Mouse (Mus musculus): ENCODE data around the gene Bsdc1.
"Not testable (repeated sequence)": the region's sequence is repeated elsewhere in the genome, so short reads cannot be mapped to it uniquely, and the experiment has no call there.

Gene Bsdc1

GRCm38 (mm10) chr4:129461183-129461960 lies at the start of gene Bsdc1:
Gene Bsdc1, plus strand, starts transcription at chr4:129461581.
- DNase-seq (ENCODE audit: low spot score), result peak; percentile 99

GRCm38 (mm10) chr4:129415892-129416291 lies 45.5 kb upstream of the Bsdc1 start:
- no peak for DNase-seq (ENCODE audit: low spot score)

- peak; percentile 58 for DNase-seq (ENCODE audit: low spot score)
Measured at GRCm38 (mm10) chr4:129416478-129416877, 44.9 kb upstream of the Bsdc1 start.

GRCm38 (mm10) chr4:129418321-129418720 lies 43.1 kb upstream of the Bsdc1 start:
- no peak for DNase-seq (ENCODE audit: low spot score)

GRCm38 (mm10) chr4:129440340-129441063 lies 20.9 kb upstream of the Bsdc1 start, which contains the start of gene Zbtb8b:
Gene Zbtb8b, minus strand, starts transcription at chr4:129440853.
- peak; percentile 79 for DNase-seq (ENCODE audit: low spot score)

DNA sequence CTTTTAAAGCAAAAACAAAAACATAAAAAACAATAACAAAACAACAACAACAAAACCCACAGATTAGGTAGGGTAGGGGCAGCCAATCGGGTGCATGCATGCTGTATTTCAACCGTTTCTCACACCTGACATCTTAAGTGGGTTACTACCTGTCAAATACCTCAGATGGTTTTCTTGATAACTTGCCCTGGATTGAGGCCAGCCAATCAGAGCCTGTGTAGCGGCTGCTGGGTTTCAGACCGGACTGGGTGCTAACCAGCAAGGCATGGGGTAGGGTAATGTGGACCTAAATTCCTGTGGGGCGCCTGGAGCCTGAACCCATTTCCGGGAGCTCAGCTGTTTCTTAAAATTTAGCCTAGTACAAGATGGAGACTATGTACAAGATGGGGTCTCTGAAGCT lies 20.2 kb upstream of the Bsdc1 start:
- no peak for DNase-seq (ENCODE audit: low spot score)

DNA sequence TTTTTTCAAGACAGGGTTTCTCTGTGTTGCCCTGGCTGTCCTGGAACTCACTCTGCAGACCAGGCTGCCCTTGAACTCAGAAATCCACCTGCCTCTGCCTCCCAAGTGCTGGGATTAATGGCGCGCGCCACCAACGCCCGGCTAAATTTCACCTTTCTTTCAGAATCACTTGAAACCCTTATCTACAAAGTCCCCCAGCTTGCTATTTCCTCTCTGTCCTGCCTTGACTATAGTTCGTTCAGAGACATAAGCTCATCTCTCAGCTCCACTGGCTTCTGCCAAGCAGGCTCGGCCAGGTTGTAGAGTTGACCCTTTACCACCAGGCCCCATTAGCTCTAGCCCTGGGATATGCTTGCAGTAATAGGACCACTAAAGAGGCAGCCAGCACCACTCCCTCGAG lies 14.0 kb upstream of the Bsdc1 start:
- DNase-seq (ENCODE audit: low spot score), result no peak

DNA sequence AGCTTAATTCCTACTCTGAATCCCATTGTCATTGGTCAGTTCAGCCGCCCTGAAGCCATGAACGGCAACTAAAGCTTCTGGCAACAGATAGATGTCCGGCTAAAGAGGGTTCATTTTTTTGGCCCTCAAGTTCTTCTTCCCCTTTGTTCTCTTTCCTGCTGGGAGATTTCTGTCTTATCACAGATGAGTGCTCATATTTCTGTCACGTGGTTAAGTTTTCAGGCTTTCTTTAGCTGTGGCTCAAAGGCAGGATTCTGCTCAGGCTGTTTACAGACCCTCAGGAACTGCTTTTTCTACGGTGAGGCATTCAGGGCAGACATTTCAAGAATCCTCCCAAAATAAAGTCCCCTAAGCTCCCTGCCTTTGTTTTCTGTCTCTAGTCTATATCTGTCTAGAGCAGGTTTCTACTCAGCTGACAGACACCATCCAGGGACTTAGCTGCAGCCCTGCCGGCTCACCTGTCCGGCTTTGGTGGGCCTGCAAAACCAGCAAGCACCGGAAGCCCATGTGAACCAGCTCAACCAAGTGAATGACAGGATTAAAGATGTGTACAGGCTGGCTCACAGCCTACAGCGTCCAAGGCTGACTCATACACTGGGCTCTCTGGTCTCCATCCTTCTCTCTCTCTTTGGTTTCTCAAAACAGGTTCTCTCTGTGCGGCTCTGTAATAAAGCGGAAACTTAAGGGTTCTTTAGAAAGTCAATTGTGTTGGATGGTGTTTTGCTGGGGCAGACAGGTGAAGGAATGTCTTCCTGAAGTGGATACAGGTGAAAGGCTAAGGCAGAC lies 13.4 kb upstream of the Bsdc1 start:
- peak; percentile 43 for DNase-seq (ENCODE audit: low spot score)

GRCm38 (mm10) chr4:129448713-129449112 lies 12.7 kb upstream of the Bsdc1 start:
- no peak for DNase-seq (ENCODE audit: low spot score)

- no peak for DNase-seq (ENCODE audit: low spot score)
Measured at GRCm38 (mm10) chr4:129450851-129451250, 10.5 kb upstream of the Bsdc1 start.

- no peak for DNase-seq (ENCODE audit: low spot score)
Measured at GRCm38 (mm10) chr4:129451471-129452169, 9.8 kb upstream of the Bsdc1 start.

GRCm38 (mm10) chr4:129455265-129455664 lies 6.1 kb upstream of the Bsdc1 start:
- peak; percentile 64 for DNase-seq (ENCODE audit: low spot score)

GRCm38 (mm10) chr4:129456126-129456525 lies 5.3 kb upstream of the Bsdc1 start:
- DNase-seq (ENCODE audit: low spot score), result no peak

DNA sequence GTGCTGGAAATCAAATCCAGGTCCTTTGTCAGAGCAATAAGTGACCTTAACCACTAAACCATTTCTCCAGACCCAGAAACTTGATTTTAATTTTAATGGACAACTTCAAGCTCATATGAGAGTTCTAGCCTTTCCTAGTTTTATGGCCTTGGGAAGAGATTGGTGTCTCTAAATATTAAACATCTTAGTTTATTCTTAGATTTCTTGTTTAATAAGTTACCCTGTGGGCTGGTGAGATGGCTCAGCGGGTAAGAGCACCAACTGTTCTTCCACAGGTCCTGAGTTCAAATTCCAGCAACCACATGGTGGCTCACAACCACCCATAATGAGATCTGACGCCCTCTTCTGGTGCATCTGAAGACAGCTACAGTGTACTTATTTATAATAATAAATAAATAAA lies 4.1 kb upstream of the Bsdc1 start:
- not testable (repeated sequence) for DNase-seq (ENCODE audit: low spot score)

- no peak for DNase-seq (ENCODE audit: low spot score)
Measured at GRCm38 (mm10) chr4:129459726-129460125, 1.7 kb upstream of the Bsdc1 start.

- DNase-seq (ENCODE audit: low spot score), result no peak
Measured at GRCm38 (mm10) chr4:129460827-129461182, 576 bp upstream of the Bsdc1 start.

- no peak for DNase-seq (ENCODE audit: low spot score)
Measured at GRCm38 (mm10) chr4:129462118-129462517, 737 bp downstream of the Bsdc1 start.

- DNase-seq (ENCODE audit: low spot score), result no peak
Measured at GRCm38 (mm10) chr4:129463097-129464059, 2.0 kb downstream of the Bsdc1 start.

GRCm38 (mm10) chr4:129464286-129464815 lies 3.0 kb downstream of the Bsdc1 start:
- no peak for DNase-seq (ENCODE audit: low spot score)

DNA sequence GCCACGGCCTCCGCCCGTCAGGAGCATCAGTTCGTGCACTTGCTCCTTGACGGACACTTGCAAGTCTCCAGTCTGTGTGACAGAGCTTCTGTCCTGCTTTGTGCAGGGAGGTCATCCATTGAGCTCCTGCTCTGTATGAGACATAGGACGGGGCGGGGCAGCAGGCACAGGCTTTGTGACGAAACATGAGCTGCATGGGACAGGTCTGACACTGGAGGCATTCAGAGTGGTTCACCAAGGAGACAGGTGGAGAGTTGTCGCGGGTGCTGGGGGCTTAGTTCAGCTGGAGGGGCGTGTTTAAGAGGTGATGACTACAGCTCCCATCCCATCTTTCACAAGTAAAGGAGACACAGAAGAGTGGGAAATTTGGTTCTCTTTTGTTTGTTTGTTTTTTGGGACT lies 14.7 kb downstream of the Bsdc1 start:
- no peak for DNase-seq (ENCODE audit: low spot score)

- DNase-seq (ENCODE audit: low spot score), result no peak
Measured at GRCm38 (mm10) chr4:129479863-129480262, 18.5 kb downstream of the Bsdc1 start.

Data from urinary bladder, postnatal 14 days (tissue).